Mouse (Mus musculus) forebrain, embryonic 16.5 days (tissue): ENCODE measurements at regions not wholly inside any gene's neighbourhood (a gene's known extent, or its start where the extent isn't known, plus 50 kb on each side); places are given as distances from the start of the nearest gene placed in this dataset.
A peak's percentile ranks its signal among the peaks of the same experiment; 100 is the strongest.
"Not testable (repeated sequence)": the region's sequence is repeated elsewhere in the genome, so short reads cannot be mapped to it uniquely, and the experiment has no call there.

Experiments
- ATAC-seq: fragments of 200-750 bp; cut with Nextera tagmentation; 2 replicates; pipeline ENCODE4 v1.8.0; 2017; ENCODE audit warnings: mild to moderate bottlenecking, moderate library complexity
- H3K27ac ChIP-seq: fragments of 300-500 bp; sonication (generic); 2 replicates; pipeline ENCODE4 v1.5.1; 2014; ENCODE audit warnings: low read length, control low read depth
- H3K27me3 ChIP-seq: fragments of 300-500 bp; sonication (generic); replicated peaks from 2 replicates; pipeline ENCODE4 v1.6.1; 2014; ENCODE audit warnings: low read length; ENCODE audit not compliant: control insufficient read depth, insufficient read depth
- H3K36me3 ChIP-seq: fragments of 300-500 bp; sonication (generic); 2 replicates; pipeline ENCODE4 v1.6.1; 2014; ENCODE audit not compliant: control insufficient read depth, insufficient read depth
- H3K4me1 ChIP-seq: fragments of 300-500 bp; sonication (generic); replicated peaks from 2 replicates; pipeline ENCODE4 v1.6.1; 2014; ENCODE audit warnings: low read length; ENCODE audit not compliant: control insufficient read depth, insufficient read depth
- H3K4me2 ChIP-seq: fragments of 300-500 bp; sonication (generic); 2 replicates; pipeline ENCODE4 v1.6.1; 2014; ENCODE audit warnings: mild to moderate bottlenecking, low read length, control low read depth
- H3K4me3 ChIP-seq: fragments of 300-500 bp; sonication (generic); replicated peaks from 2 replicates; pipeline ENCODE4 v1.5.1; 2014; ENCODE audit warnings: mild to moderate bottlenecking, low read length, control low read depth
- H3K9ac ChIP-seq: fragments of 300-500 bp; sonication (generic); replicated peaks from 2 replicates; pipeline ENCODE4 v1.6.1; 2014; ENCODE audit warnings: low read depth, low read length, control low read depth
- H3K9me3 ChIP-seq: fragments of 300-500 bp; sonication (generic); 2 replicates; pipeline ENCODE4 v1.6.1; 2016; ENCODE audit warnings: low read length; ENCODE audit not compliant: control insufficient read depth
- WGBS: fragments of 180-500 bp; shearing (Covaris S2); extraction: QIAGEN DNeasy Blood & Tissue Kit; methylation state at CpG from one replicate; pipeline ENCODE4 v1.1.7; 2014; 5-methylcytosine and 5-hydroxymethylcytosine counted together

DNA sequence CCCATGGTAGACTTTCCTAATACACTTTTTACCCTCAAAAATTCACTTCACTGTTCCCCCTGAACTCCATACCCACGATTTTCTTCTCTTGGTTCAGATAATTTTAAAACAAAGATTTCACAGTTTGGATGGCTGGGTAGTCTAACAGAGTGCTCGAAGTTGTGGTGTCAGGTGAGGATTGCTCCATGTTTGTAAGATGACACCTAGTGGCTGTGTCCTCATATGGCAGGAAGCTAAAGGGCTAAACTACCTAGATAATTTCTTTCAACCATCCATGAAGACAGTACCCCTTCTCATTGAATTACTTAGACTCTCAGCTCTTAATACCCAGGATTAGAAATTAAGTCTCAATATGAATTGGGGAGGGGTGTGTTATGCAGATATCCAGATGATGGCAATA is 708.9 kb upstream of the Cypt1 start:
- no peak for ATAC-seq
- H3K27me3 ChIP-seq, result no peaks in the 10 kb centered on the region
- H3K4me2 ChIP-seq, result no peak overlapping the region
- H3K4me1 ChIP-seq, result no peaks in the 10 kb centered on the region
- no peak overlapping the region for H3K4me3 ChIP-seq
- H3K36me3 ChIP-seq, result no peaks in the 10 kb centered on the region
- WGBS, result 53% methylated on average over 2 of the region's 2 CpGs
- no peaks in the 10 kb centered on the region; the same call in 1 of the 2 replicates for H3K9me3 ChIP-seq
- no peak overlapping the region for H3K27ac ChIP-seq
- H3K9ac ChIP-seq, result no peak overlapping the region

DNA sequence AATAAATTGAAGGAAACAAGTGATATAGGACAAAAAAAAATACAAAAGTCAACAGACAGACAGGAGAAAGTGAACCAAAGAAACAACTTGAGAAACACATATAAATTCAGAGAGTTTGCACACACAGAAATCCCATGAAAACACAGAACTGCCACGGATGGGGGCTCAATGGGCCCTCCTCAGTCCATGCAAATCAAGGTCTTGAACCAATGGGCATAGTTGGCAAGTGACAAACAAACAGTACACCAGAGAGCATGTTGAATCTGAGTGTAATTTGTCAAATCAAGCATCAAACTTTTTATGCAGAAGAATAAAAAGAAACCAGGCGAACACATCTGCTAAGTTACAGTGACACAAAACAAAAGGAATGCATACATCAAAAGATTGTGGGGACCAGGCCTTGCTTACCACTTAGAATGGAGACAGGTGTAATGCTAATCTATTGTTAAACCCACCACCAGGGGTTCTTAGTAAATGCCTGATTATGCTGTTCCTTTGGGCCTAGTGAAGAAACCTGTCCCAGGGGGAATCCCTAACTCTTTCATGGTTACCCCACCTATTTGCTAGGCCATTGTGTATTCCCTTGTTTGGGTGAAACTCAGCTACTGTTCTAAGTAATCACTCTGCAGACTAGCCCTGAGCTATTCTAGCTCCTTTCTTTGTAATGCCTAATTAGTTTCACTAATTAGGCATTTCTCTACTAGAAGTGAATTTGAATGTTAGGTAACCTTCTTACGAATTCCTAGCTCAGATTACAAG is 676.4 kb upstream of the Cypt1 start:
- H3K9ac ChIP-seq, H3K9me3 ChIP-seq, H3K27me3 ChIP-seq, H3K36me3 ChIP-seq, H3K4me3 ChIP-seq, H3K4me2 ChIP-seq, H3K27ac ChIP-seq, H3K4me1 ChIP-seq: not testable (repeated sequence)
- ATAC-seq, result peak; percentile 70
- 5% methylated on average over 3 of the region's 3 CpGs for WGBS
